Mouse (Mus musculus) thymus, adult 2 months (tissue): ENCODE data around the gene Gria2.

Experiments
- CTCF ChIP-seq: fragments of 200-500 bp; IDR thresholded peaks from 2 replicates; pipeline ENCODE4 v1.5.1; 2012; ENCODE audit warnings: mild to moderate bottlenecking, control low read depth, low read length, moderate library complexity, borderline replicate concordance; ENCODE audit not compliant: control insufficient read depth, poor library complexity, insufficient read depth; ENCODE audit errors: extremely low read depth
- POLR2A ChIP-seq: fragments of 200-500 bp; IDR thresholded peaks from 2 replicates; pipeline ENCODE4 v1.6.1; 2012; ENCODE audit warnings: mild to moderate bottlenecking, low read length, control low read depth, moderate library complexity; ENCODE audit not compliant: control insufficient read depth, poor library complexity, insufficient read depth; ENCODE audit errors: extremely low read depth

DNA sequence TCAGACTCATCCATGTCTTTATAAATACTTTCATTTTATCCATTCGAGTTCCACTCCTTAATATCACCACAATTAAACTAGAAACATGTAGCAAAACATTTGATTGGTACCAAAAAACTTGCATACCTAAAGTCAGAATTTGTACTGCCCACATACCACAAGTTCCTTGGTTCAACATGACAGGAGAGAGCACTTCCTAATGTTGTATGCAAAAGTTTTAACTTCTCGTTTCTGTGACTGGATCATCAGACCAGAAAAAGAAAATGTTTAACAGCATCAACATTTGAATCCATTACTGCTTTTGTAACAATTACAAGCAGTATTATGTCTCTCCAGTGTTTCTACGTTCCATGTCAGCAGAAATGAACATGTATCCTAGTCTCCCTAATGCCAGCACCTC lies 9.6 kb upstream of the Gria2 start:
- TF ChIP-seq CTCF (no peak), POLR2A (no peak)
